Mouse (Mus musculus) CH12.LX (cell line): ENCODE measurements around the gene St6galnac6.
A peak's percentile ranks its signal among the peaks of the same experiment; 100 is the strongest.

Experiments used
- BHLHE40 ChIP-seq: IDR thresholded peaks from 2 replicates; pipeline ENCODE4 v1.6.1; 2011; ENCODE audit warnings: mild to moderate bottlenecking, low read depth, low read length, improper control_type of control experiment
- CTCF ChIP-seq, 2 experiments: IDR thresholded peaks in 1 of 2; conservative IDR thresholded peaks in 1 of 2; 2 replicates each; pipeline ENCODE4 v1.5.1; 2011 to 2012; ENCODE audit warnings: low read depth in 2 of 2, low read length in 2 of 2, improper control_type of control experiment in 1 of 2, inconsistent platforms in 1 of 2, mild to moderate bottlenecking in 1 of 2, moderate library complexity in 1 of 2
- KAT2A ChIP-seq: IDR thresholded peaks from 2 replicates; pipeline ENCODE4 v1.6.1; 2012; ENCODE audit warnings: low read length, improper control_type of control experiment, inconsistent platforms; ENCODE audit not compliant: insufficient replicate concordance
- MAFK ChIP-seq: IDR thresholded peaks from 2 replicates; pipeline ENCODE4 v1.6.1; 2011; ENCODE audit warnings: low read length, improper control_type of control experiment; ENCODE audit not compliant: insufficient replicate concordance
- MAX ChIP-seq: IDR thresholded peaks from 2 replicates; pipeline ENCODE4 v1.6.1; 2011; ENCODE audit warnings: low read length, improper control_type of control experiment
- POLR2A ChIP-seq: IDR thresholded peaks from 2 replicates; pipeline ENCODE4 v1.6.1; 2011; ENCODE audit warnings: low read depth, mild to moderate bottlenecking, improper control_type of control experiment, low read length
- USF1 ChIP-seq: IDR thresholded peaks from 2 replicates; pipeline ENCODE4 v1.6.1; 2014; ENCODE audit warnings: low read depth, mild to moderate bottlenecking, inconsistent platforms, low read length, improper control_type of control experiment
- ZC3H11A ChIP-seq: IDR thresholded peaks from 2 replicates; pipeline ENCODE4 v1.6.1; 2012; ENCODE audit warnings: low read depth, mild to moderate bottlenecking, inconsistent platforms, low read length, improper control_type of control experiment

DNA sequence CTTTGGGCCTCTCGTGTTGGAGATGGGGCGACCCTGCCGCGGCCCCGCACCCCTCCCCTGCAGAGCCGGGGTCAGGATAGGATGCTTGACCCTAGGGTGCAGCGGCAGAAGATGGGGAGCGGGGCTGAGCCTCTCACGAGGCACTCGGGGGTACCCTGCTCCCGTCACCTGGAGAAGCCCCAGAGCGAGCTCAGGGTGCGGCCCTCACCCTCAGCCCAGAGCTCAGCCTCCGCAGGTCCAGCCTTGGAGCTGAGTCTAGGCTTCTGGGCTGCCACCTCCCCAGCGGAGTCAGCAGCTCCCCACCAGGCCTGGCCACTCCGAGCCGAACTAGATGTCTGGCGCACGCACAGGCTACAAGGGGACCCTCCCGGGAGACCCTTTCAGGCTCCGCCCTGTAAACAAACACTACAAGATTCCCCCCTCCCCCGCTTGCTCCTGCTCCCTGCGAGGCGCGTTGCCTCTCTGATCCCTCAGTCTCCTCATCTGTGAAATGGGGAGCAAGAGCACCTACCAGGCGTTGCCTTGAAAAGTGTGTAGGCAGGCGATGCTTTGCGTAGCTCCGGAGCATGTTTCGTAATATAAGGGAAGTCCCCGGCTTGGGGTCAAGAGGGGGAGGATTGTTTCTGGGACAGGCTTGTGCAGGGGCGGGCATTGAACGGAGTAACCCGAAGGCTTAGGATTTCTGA lies 7.9 kb downstream of the St6galnac6 start:
- TF ChIP-seq CTCF (conservative IDR thresholded peaks at IDR 0.05 in 1 of 2, IDR thresholded peaks at IDR 0.05 in 1 of 2; ENCODE audit: low read depth in 2 of 2, low read length in 2 of 2) (no peak), POLR2A (peak; percentile 59), KAT2A (no peak), MAFK (no peak), USF1 (no peak), BHLHE40 (peak; percentile 8; the same call in 1 of the 2 replicates), ZC3H11A (no peak), MAX (no peak)
